Mouse (Mus musculus) lung, postnatal 0 days (tissue): ENCODE measurements at regions not wholly inside any gene's neighbourhood (a gene's known extent, or its start where the extent isn't known, plus 50 kb on each side); places are given as distances from the start of the nearest gene placed in this dataset.

ENCODE experiments used
- CTCF ChIP-seq: IDR thresholded peaks from 2 replicates; pipeline ENCODE4 v1.5.1; 2016; ENCODE audit warnings: antibody characterized with exemption, mild to moderate bottlenecking
- EP300 ChIP-seq: IDR thresholded peaks from 2 replicates; pipeline ENCODE4 v1.6.1; 2016; ENCODE audit warnings: antibody characterized with exemption, mild to moderate bottlenecking, control low read depth

DNA sequence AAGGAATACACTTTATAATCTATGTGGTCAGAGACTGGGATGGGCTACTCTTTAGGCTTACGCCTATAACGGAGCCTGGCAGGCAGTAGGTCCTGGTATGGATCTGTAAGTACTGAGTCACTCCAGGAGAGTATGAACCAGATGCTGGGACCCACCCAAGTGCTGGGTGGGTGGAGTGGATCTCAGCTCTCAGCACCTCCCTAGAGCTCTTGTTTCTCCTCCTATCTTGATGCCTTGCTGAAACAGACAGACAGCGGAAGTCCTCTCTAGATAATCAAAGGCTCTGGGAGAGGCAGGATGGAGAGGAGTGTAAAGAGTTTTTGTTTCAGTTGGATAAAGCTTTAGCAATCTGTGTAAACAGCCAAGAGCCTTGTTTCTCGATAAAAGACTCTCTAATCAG, 276.2 kb downstream of the Gm11011 start:
- no peak for TF ChIP-seq CTCF
- TF ChIP-seq EP300, result no peak
